Mouse (Mus musculus) olfactory bulb, adult 2 months (tissue): ENCODE results near the gene Tpmt.

Experiments
- CTCF ChIP-seq: fragments of 200-500 bp; IDR thresholded peaks from 2 replicates; pipeline ENCODE4 v1.5.1; 2012; ENCODE audit warnings: low read depth, mild to moderate bottlenecking, low read length, moderate library complexity; ENCODE audit not compliant: insufficient read depth
- POLR2A ChIP-seq: fragments of 200-500 bp; IDR thresholded peaks from 2 replicates; pipeline ENCODE4 v1.6.1; 2012; ENCODE audit warnings: mild to moderate bottlenecking, low read depth, low read length, moderate library complexity; ENCODE audit not compliant: insufficient read depth

GRCm38 (mm10) chr13:47043030-47043680 is 1.4 kb downstream of the Tpmt start, which contains the start of gene Kdm1b:
- TF ChIP-seq POLR2A (peak; percentile 49; the same call in 1 of the 2 replicates), CTCF (no peak)
